Mouse (Mus musculus) inflammation-experienced regulatory T-cells, adult 6 months (primary cell): ENCODE measurements at regions not wholly inside any gene's neighbourhood (a gene's known extent, or its start where the extent isn't known, plus 50 kb on each side); places are given as distances from the start of the nearest gene placed in this dataset.

Experiments
- ATAC-seq: one replicate; pipeline ENCODE4 v1.8.0; 2017

DNA sequence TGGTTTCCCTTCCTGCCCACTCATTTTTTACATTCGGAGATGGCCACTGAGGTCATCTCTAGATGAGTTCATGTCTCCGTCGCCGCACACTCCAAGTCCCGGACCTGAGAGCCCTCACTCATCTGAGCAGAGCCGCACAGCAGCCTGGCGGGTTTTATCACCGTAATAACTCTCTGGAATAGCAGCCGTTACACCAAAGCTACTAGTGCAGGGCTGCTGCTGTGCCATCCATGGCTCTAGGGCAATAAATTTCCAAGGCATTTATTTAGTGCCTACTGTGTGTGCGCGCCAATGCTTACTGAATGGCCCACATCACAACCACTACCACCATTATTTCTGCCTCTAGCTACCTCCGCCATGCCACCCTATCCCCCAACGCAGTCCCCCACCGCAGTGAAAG, 242.9 kb upstream of the Rpl38 start:
- no peak for ATAC-seq

- ATAC-seq = no peak
Observed at GRCm38 (mm10) chr11:114423322-114423721, 245.0 kb upstream of the Rpl38 start.

- no peak for ATAC-seq
Observed at GRCm38 (mm10) chr11:114419002-114419401, 249.3 kb upstream of the Rpl38 start.

- ATAC-seq = no peak
Observed at GRCm38 (mm10) chr11:114416168-114416567, 252.2 kb upstream of the Rpl38 start.

GRCm38 (mm10) chr11:114404401-114404800, 263.9 kb upstream of the Rpl38 start:
- no peak for ATAC-seq

- no peak for ATAC-seq
Observed at GRCm38 (mm10) chr11:114402556-114403320, 265.6 kb upstream of the Rpl38 start.

GRCm38 (mm10) chr11:114400701-114401100, 267.6 kb upstream of the Rpl38 start:
- ATAC-seq = no peak

DNA sequence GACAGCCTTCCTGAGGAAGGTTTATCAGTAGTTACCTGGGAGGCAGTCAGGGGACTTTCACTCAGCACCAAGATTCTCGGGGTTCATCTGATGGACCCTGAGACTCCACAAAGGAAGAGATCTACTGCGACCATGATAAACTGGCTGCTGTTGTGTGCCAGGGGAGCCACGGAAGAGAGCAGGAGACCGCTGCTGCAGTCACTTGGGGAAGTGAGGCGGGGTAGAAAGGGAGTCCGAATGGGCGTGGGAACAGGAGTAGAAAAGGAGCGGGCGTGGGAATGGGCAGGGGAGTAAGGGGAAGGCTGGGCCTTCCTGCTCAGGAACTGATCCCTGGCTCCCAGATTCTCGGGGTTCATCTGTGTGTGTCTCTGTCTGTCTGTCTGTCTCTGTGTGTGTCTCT, 276.2 kb upstream of the Rpl38 start:
- no peak for ATAC-seq

GRCm38 (mm10) chr11:114391553-114391952, 276.8 kb upstream of the Rpl38 start:
- no peak for ATAC-seq

- ATAC-seq = no peak
Observed at GRCm38 (mm10) chr11:114387091-114387490, 281.2 kb upstream of the Rpl38 start.

- ATAC-seq = no peak
Observed at GRCm38 (mm10) chr11:114379411-114379824, 288.9 kb upstream of the Rpl38 start.

GRCm38 (mm10) chr11:114375921-114376320, 292.4 kb upstream of the Rpl38 start:
- no peak for ATAC-seq

- no peak for ATAC-seq
Observed at GRCm38 (mm10) chr11:114370708-114371107, 297.6 kb upstream of the Rpl38 start.

- ATAC-seq = no peak
Observed at GRCm38 (mm10) chr11:114367779-114368178, 300.5 kb upstream of the Rpl38 start.

GRCm38 (mm10) chr11:114360946-114361345, 294.1 kb upstream of the Sdk2 start:
- no peak for ATAC-seq

DNA sequence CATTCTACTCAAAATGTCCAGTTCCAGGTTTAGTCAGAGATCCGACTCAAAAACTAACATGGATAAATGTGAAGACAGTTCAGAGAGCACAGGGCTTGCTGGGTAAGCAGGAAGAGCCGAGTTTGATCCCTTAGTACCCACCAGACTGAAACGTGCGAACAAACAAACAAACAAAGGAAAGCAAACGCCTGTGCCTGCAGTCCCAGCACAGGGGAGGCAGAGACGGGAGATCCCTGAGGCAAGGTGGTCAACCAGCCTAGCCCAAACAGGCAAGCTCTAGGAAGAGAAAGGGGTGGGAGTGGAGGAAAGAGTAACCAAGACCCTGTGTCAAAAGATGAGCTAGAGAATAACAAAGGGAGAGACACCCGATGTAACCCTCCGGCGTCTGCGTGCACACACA, 293.5 kb upstream of the Sdk2 start:
- ATAC-seq = no peak

GRCm38 (mm10) chr11:114352146-114352795, 285.4 kb upstream of the Sdk2 start:
- ATAC-seq = no peak

GRCm38 (mm10) chr11:114336839-114337484, 270.1 kb upstream of the Sdk2 start:
- no peak for ATAC-seq

GRCm38 (mm10) chr11:114335950-114336838, 269.3 kb upstream of the Sdk2 start:
- ATAC-seq = no peak

GRCm38 (mm10) chr11:114331579-114332150, 264.8 kb upstream of the Sdk2 start:
- ATAC-seq = no peak

DNA sequence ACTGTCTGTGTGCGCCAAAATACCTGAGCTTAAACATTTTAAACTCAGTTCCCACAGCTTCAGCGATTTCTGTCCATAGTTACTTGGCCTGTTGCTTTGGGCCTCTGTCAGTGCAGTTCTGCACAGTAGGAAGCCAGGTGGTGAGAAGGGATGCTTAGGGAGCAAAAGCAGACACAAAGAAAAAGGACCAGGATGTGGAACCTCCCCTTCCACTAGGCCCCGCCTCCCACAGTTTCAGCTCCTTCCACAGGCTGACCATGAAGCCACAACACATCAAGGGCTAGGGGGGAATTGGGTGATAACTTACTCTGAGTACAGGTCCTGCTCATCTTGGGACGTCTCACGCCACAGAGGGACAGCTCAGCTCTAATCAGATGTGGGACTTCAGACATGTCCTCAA, 263.5 kb upstream of the Sdk2 start:
- ATAC-seq = no peak

GRCm38 (mm10) chr11:114322627-114323026, 255.8 kb upstream of the Sdk2 start:
- peak; percentile 60 for ATAC-seq
